Mouse (Mus musculus): ENCODE results near the gene Rhbg. TPM values are rescaled to one million over a fixed set of nuclear protein-coding genes. Genes with fewer than 3 reads are reported as not detected.

The Rhbg gene
- polyA plus RNA-seq, 1 experiment from 2014 or later: 3.9 TPM

DNA sequence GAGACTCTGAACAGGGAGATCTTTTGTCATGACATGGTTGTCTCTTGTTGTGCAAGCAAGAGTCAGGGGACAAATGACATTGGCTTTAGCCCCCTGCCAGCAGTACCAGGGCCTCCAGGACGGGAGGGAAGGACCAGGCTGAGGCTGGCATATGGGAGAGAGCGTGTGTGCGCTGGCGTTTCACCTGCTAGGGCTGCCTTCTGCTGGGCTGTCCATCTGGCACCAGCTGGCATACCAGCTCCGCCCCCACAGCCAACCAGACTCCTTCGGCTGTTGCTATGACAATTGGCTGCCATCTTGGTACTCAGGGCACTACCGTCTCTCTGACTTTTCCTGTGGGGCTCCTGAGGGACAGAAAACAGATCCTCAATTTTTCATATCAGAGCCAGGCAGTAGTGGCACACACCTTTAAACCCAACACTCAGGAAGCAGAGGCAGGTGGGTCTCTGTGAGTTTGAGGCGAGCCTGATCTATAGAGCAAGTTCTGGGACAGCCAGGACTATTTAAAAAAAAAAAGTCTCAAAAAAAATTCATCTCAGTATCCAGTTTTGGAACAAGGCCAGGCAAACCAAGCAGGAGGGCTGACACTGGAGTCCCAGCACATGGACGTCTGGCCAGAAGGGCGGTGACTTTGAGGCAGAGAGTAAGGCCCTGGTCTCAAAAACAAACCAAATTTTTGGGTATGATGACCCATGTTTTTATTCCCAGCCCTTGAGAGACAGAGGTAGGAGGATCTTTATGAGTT lies 28.2 kb downstream of the Rhbg start:
- H3K4me2 ChIP-seq (replicated peaks; ENCODE audit: low read depth, low read length): no peak overlapping the region
- no peak overlapping the region for H3K4me3 ChIP-seq (ENCODE audit: low read depth, low read length)
- H3K27ac ChIP-seq (ENCODE audit: low read length): no peak overlapping the region
- no peaks in the 10 kb centered on the region for H3K4me1 ChIP-seq (ENCODE audit: insufficient read depth, low read depth, low read length)
- peaks cover 2% of the 10 kb centered on the region; the same call in 1 of the 2 replicates for H3K27me3 ChIP-seq (replicated peaks; ENCODE audit: insufficient read depth, low read length)
- DNase-seq (ENCODE audit: low spot score): no peak
- no peak for ATAC-seq
- H3K36me3 ChIP-seq (ENCODE audit: insufficient read depth, low read length): no peaks in the 10 kb centered on the region
- no peak overlapping the region for H3K9ac ChIP-seq (replicated peaks; ENCODE audit: low read depth)
- no peaks in the 10 kb centered on the region for H3K9me3 ChIP-seq (ENCODE audit: low read length)
- WGBS: 84% methylated on average over 10 of the region's 10 CpGs
- no peak for TF ChIP-seq EP300 (IDR thresholded peaks at IDR 0.05)
- TF ChIP-seq CTCF (IDR thresholded peaks at IDR 0.05): no peak

DNA sequence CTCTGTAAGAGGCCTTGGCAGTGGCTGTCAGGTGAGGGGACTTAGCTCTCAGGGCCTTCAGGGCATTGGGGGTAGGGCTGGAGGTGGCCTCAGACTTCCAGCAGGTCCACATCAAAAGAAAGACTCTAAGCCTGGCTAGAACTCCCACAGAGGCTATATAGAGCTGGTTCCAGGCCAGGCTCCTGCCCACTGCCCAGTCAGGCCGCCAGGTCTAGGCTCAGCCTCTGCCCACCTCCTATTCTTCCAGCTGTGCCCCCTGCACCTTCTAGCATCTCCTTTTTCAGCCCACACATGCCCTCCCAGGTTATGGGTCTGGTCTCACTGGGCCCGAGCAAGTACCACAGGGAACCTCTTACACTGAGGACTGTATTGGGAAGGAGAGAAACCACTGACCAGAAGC lies 29.6 kb downstream of the Rhbg start:
- no peak overlapping the region for H3K27ac ChIP-seq (ENCODE audit: low read length)
- no peaks in the 10 kb centered on the region for H3K9me3 ChIP-seq (ENCODE audit: low read length)
- H3K36me3 ChIP-seq (ENCODE audit: insufficient read depth, low read length): no peaks in the 10 kb centered on the region
- H3K4me1 ChIP-seq (ENCODE audit: insufficient read depth, low read depth, low read length): no peaks in the 10 kb centered on the region
- no peak overlapping the region for H3K9ac ChIP-seq (replicated peaks; ENCODE audit: low read depth)
- TF ChIP-seq EP300 (IDR thresholded peaks at IDR 0.05) (no peak), CTCF (IDR thresholded peaks at IDR 0.05) (no peak)
- H3K4me2 ChIP-seq (replicated peaks; ENCODE audit: low read depth, low read length): no peak overlapping the region
- H3K4me3 ChIP-seq (ENCODE audit: low read depth, low read length): no peak overlapping the region
- no peak for DNase-seq (ENCODE audit: low spot score)
- WGBS: 52% methylated on average over 2 of the region's 2 CpGs
- peaks cover 15% of the 10 kb centered on the region; the same call in 1 of the 2 replicates for H3K27me3 ChIP-seq (replicated peaks; ENCODE audit: insufficient read depth, low read length)
- no peak for ATAC-seq

DNA sequence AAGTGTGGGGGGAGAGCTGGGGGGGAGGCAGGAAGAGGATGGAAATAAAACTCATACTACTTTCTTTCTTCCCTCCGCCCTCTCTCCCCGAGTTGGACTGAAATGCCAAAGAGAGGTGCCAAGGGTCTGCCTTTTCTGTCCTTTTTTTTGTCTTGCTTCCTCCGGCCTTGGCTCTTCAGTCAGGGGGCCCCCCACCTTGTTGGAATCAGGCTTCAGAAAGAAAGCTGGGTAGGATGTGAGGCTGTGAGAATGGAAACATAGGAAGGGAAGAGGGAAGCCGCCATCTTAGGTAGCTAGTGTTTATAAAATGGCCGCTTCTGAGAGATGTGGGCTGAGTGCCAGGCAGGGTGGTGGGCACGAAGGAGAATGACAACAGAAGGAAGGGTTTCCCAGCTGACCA lies 32.1 kb downstream of the Rhbg start:
- no peak for ATAC-seq
- H3K4me1 ChIP-seq (ENCODE audit: insufficient read depth, low read depth, low read length): no peaks in the 10 kb centered on the region
- H3K27me3 ChIP-seq (replicated peaks; ENCODE audit: insufficient read depth, low read length): peaks cover 29% of the 10 kb centered on the region
- 79% methylated on average over 6 of the region's 6 CpGs for WGBS
- no peak for TF ChIP-seq CTCF (IDR thresholded peaks at IDR 0.05)
- H3K36me3 ChIP-seq (ENCODE audit: insufficient read depth, low read length): no peaks in the 10 kb centered on the region
- H3K9ac ChIP-seq (replicated peaks; ENCODE audit: low read depth): no peak overlapping the region
- no peak overlapping the region for H3K4me2 ChIP-seq (replicated peaks; ENCODE audit: low read depth, low read length)
- no peak for DNase-seq (ENCODE audit: low spot score)
- no peak overlapping the region for H3K27ac ChIP-seq (ENCODE audit: low read length)
- H3K9me3 ChIP-seq (ENCODE audit: low read length): no peaks in the 10 kb centered on the region
- H3K4me3 ChIP-seq (ENCODE audit: low read depth, low read length): no peak overlapping the region

DNA sequence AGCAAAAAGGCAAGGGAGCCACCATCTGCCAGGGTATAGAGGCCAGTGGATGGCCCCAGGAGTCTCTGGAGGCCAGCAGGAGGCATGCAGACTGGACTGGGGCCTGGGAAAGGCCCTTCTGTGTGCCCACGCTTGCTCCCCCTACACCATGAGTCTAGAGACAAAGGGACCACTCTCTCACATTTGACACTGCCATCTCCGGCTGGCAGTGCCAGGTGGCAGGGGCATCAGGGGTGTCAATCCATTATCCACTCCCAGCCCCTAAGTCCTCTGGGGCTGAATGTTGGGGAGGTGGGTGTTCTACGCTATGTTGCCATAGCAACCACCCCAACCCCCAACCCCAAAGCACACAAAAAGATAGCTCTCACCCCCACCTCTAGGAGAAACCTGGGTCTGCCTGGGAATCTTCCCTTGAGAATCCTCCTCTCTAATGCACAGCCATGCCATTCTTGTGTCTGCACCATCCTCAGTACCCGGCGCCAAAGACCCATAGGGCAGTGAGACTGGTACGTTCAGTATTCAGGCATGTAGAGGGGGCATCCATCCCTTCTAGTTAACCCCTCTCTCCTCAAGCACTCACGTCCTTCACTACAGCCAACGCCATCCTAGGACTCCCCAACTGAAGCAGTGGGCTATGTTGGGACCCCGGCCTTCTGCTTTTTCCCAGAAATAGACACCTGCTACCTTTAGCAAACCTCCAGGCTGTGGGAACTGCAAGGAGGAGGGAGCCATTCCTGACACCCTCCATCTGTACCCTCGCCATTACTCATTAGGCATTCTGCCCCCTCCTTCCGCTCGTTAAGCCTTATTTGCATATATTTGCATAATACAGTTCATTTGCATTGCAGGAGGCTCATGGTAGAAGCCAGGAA lies 32.8 kb downstream of the Rhbg start:
- 51% methylated on average over 12 of the region's 12 CpGs for WGBS

DNA sequence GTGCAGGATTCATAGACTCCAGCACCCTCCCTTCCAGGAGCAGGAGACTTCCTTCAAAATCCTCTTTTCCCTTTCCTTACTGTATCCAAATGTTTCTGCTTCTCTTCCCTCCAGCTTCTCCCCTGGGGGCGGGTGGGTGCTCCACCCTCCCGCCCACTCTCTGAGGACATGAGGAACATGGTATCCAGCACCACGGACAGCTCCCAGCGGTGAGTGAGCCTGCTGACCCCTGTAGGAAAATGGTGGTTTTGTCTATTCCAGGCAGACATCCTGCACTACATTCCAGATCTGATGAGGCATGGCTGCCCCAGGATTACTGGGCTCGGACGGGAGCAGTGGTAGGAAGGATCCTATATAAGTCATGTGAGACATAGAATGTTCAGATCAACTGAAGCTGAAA lies 33.7 kb downstream of the Rhbg start:
- 0 out of 2 replicates have a peak, but pooled peaks cover under 1% of the 10 kb centered on the region for H3K4me1 ChIP-seq (ENCODE audit: insufficient read depth, low read depth, low read length)
- H3K4me3 ChIP-seq (ENCODE audit: low read depth, low read length): no peak overlapping the region
- H3K4me2 ChIP-seq (replicated peaks; ENCODE audit: low read depth, low read length): no peak overlapping the region
- 0% methylated on average over 6 of the region's 6 CpGs for WGBS
- H3K36me3 ChIP-seq (ENCODE audit: insufficient read depth, low read length): no peaks in the 10 kb centered on the region
- no peak overlapping the region for H3K9ac ChIP-seq (replicated peaks; ENCODE audit: low read depth)
- H3K27me3 ChIP-seq (replicated peaks; ENCODE audit: insufficient read depth, low read length): peaks cover 45% of the 10 kb centered on the region
- peak; percentile 79 for DNase-seq (ENCODE audit: low spot score)
- H3K27ac ChIP-seq (ENCODE audit: low read length): no peak overlapping the region
- H3K9me3 ChIP-seq (ENCODE audit: low read length): no peaks in the 10 kb centered on the region
- TF ChIP-seq EP300 (IDR thresholded peaks at IDR 0.05): no peak
- TF ChIP-seq CTCF (IDR thresholded peaks at IDR 0.05): peak; percentile 71
- ATAC-seq: peak; percentile 75

More for the DNA sequence above, 32.8 kb downstream of the Rhbg start:
- no peak for ATAC-seq
- no peak overlapping the region for H3K27ac ChIP-seq (ENCODE audit: low read length)
- H3K4me3 ChIP-seq (ENCODE audit: low read depth, low read length): no peak overlapping the region
- peaks cover 36% of the 10 kb centered on the region for H3K27me3 ChIP-seq (replicated peaks; ENCODE audit: insufficient read depth, low read length)
- no peak overlapping the region for H3K9ac ChIP-seq (replicated peaks; ENCODE audit: low read depth)
- no peaks in the 10 kb centered on the region for H3K36me3 ChIP-seq (ENCODE audit: insufficient read depth, low read length)
- H3K9me3 ChIP-seq (ENCODE audit: low read length): no peaks in the 10 kb centered on the region
- no peak overlapping the region for H3K4me2 ChIP-seq (replicated peaks; ENCODE audit: low read depth, low read length)
- no peaks in the 10 kb centered on the region for H3K4me1 ChIP-seq (ENCODE audit: insufficient read depth, low read depth, low read length)
- no peak for TF ChIP-seq EP300 (IDR thresholded peaks at IDR 0.05)
- no peak for TF ChIP-seq CTCF (IDR thresholded peaks at IDR 0.05)
- no peak for DNase-seq (ENCODE audit: low spot score)

DNA sequence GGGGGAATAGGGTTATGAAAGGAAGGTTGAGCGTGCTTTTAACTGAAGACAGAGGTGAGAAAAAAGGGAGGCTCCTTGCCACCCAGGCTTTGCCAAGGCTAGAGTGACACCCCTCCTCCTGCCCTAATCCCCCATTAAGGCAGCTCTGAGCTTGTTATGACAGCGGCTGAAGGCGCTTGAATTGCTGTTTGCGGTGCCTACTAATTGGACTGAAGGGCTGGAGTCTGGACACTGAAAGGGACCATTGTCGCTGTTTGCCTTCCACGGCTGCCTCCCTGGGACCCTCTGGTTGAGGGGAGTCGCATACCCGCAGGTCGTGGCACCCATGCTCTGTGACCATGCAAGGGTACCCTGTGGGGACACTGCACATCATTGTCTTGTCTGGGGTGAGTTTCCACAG lies 34.6 kb downstream of the Rhbg start:
- H3K27me3 ChIP-seq (replicated peaks; ENCODE audit: insufficient read depth, low read length): peaks cover 54% of the 10 kb centered on the region

More for the DNA sequence above, 34.6 kb downstream of the Rhbg start:
- Histone ChIP-seq H3K9ac (replicated peaks; ENCODE audit: low read depth) (no peak overlapping the region), H3K9me3 (ENCODE audit: low read length) (no peaks in the 10 kb centered on the region), H3K27ac (ENCODE audit: low read length) (no peak overlapping the region), H3K4me1 (ENCODE audit: insufficient read depth, low read depth, low read length) (peaks cover 9% of the 10 kb centered on the region), H3K4me3 (ENCODE audit: low read depth, low read length) (no peak overlapping the region), H3K36me3 (ENCODE audit: insufficient read depth, low read length) (no peaks in the 10 kb centered on the region), H3K4me2 (replicated peaks; ENCODE audit: low read depth, low read length) (no peak overlapping the region)
- 16% methylated on average over 9 of the region's 9 CpGs for WGBS
- DNase-seq (ENCODE audit: low spot score) (no peak), ATAC-seq (no peak)
- TF ChIP-seq EP300 (IDR thresholded peaks at IDR 0.05) (no peak), CTCF (IDR thresholded peaks at IDR 0.05) (no peak)

Measured in lung, postnatal 0 days (tissue).